Mouse (Mus musculus): ENCODE results near the gene Atg7.
A peak's percentile ranks its signal among the peaks of the same experiment; 100 is the strongest.

The Atg7 gene

GRCm38 (mm10) chr6:114814199-114814881 lies 171.4 kb downstream of the Atg7 start:
- DNase-seq (ENCODE audit: extremely low read depth, insufficient read length, low spot score), result no peak

- no peak for DNase-seq (ENCODE audit: extremely low read depth, insufficient read length, low spot score)
These were observed 172.2 kb downstream of the Atg7 start for GRCm38 (mm10) chr6:114814882-114815650.

- DNase-seq (ENCODE audit: extremely low read depth, insufficient read length, low spot score), result no peak
These were observed 175.1 kb downstream of the Atg7 start for GRCm38 (mm10) chr6:114817948-114818347.

- DNase-seq (ENCODE audit: extremely low read depth, insufficient read length, low spot score), result no peak
These were observed 175.6 kb downstream of the Atg7 start for GRCm38 (mm10) chr6:114818471-114818870.

GRCm38 (mm10) chr6:114819971-114820481 lies 177.1 kb downstream of the Atg7 start:
- DNase-seq (ENCODE audit: extremely low read depth, insufficient read length, low spot score), result no peak

GRCm38 (mm10) chr6:114821646-114822045 lies 178.7 kb downstream of the Atg7 start:
- DNase-seq (ENCODE audit: extremely low read depth, insufficient read length, low spot score), result no peak

- DNase-seq (ENCODE audit: extremely low read depth, insufficient read length, low spot score), result no peak
These were observed 184.0 kb downstream of the Atg7 start for GRCm38 (mm10) chr6:114826889-114827288.

GRCm38 (mm10) chr6:114829660-114830438 lies 187.0 kb downstream of the Atg7 start:
- no peak for DNase-seq (ENCODE audit: extremely low read depth, insufficient read length, low spot score)

- DNase-seq (ENCODE audit: extremely low read depth, insufficient read length, low spot score), result no peak
These were observed 188.9 kb downstream of the Atg7 start for GRCm38 (mm10) chr6:114831807-114832206.

- no peak for DNase-seq (ENCODE audit: extremely low read depth, insufficient read length, low spot score)
These were observed 190.3 kb downstream of the Atg7 start for GRCm38 (mm10) chr6:114833058-114833685.

- DNase-seq (ENCODE audit: extremely low read depth, insufficient read length, low spot score), result no peak
These were observed 191.0 kb downstream of the Atg7 start for GRCm38 (mm10) chr6:114833791-114834346.

GRCm38 (mm10) chr6:114835344-114835743 lies 192.4 kb downstream of the Atg7 start:
- DNase-seq (ENCODE audit: extremely low read depth, insufficient read length, low spot score), result no peak

- no peak for DNase-seq (ENCODE audit: extremely low read depth, insufficient read length, low spot score)
These were observed 192.9 kb downstream of the Atg7 start for GRCm38 (mm10) chr6:114835752-114836151.

GRCm38 (mm10) chr6:114836433-114836832 lies 193.5 kb downstream of the Atg7 start:
- DNase-seq (ENCODE audit: extremely low read depth, insufficient read length, low spot score), result no peak

- no peak for DNase-seq (ENCODE audit: extremely low read depth, insufficient read length, low spot score)
These were observed 196.0 kb downstream of the Atg7 start for GRCm38 (mm10) chr6:114838872-114839271.

- peak; percentile 85 for DNase-seq (ENCODE audit: extremely low read depth, insufficient read length, low spot score)
These were observed 197.1 kb downstream of the Atg7 start for GRCm38 (mm10) chr6:114840012-114840411.

GRCm38 (mm10) chr6:114842131-114842530 lies 199.2 kb downstream of the Atg7 start:
- no peak for DNase-seq (ENCODE audit: extremely low read depth, insufficient read length, low spot score)

GRCm38 (mm10) chr6:114842863-114843262 lies 200.0 kb downstream of the Atg7 start:
- DNase-seq (ENCODE audit: extremely low read depth, insufficient read length, low spot score), result no peak

- DNase-seq (ENCODE audit: extremely low read depth, insufficient read length, low spot score), result no peak
These were observed 203.4 kb downstream of the Atg7 start for GRCm38 (mm10) chr6:114846153-114846772.
